Mouse (Mus musculus): ENCODE measurements around the gene Dcst1. TPM values are rescaled to one million over a fixed set of nuclear protein-coding genes. Genes with fewer than 3 reads are reported as not detected.
A peak's percentile ranks its signal among the peaks of the same experiment; 100 is the strongest.

The Dcst1 gene
- polyA plus RNA-seq, 1 experiment from 2014 or later, result 0.71 TPM

DNA sequence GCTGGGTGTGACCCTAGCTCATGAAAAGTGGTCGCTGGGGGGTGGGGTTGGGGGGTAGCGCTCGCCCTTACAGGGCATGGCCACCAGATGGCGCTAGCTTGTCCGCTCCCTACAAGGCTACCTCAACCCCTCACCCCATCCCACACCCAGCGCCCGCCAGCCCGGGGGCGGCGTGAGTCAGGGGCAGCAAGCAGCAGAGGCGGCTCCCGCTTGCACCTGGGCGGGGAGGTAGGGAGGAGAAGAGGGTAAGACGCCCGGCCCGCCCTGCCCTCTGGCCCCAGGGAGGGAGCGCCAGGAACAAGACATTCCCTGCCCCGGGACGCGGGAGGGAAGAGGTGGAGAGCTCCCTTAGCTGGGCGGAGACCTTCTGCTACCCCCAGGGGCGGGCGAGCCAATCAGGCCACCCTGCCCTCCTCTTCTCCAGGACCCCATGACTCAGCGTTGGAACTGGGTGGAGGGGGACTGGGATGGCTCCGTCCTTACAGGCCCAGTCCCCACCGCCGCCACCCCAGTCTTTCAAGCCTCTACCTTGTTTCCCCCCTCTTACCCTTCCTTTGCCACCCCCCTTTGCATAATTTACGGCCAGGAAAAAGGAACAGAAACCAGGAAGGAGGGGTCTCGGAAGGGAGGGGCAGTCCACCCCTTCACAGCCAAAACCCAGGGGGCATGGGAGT is 13.5 kb upstream of the Dcst1 start:
- peaks cover 13% of the 10 kb centered on the region for H3K4me1 ChIP-seq
- H3K27me3 ChIP-seq, result peaks cover 3% of the 10 kb centered on the region
- WGBS, result 1% methylated on average over 14 of the region's 29 CpGs
- peak overlapping the region; percentile 54 for H3K4me3 ChIP-seq
- no peaks in the 10 kb centered on the region for H3K9me3 ChIP-seq (replicated peaks)
- peak overlapping the region; percentile 69 for H3K9ac ChIP-seq
- H3K4me2 ChIP-seq (replicated peaks), result peak overlapping the region; percentile 92
- H3K36me3 ChIP-seq, result no peaks in the 10 kb centered on the region
- peak; percentile 91 for ATAC-seq (ENCODE audit: low FRiP score)
- peak overlapping the region; percentile 55; the same call in 1 of the 2 replicates for H3K27ac ChIP-seq

DNA sequence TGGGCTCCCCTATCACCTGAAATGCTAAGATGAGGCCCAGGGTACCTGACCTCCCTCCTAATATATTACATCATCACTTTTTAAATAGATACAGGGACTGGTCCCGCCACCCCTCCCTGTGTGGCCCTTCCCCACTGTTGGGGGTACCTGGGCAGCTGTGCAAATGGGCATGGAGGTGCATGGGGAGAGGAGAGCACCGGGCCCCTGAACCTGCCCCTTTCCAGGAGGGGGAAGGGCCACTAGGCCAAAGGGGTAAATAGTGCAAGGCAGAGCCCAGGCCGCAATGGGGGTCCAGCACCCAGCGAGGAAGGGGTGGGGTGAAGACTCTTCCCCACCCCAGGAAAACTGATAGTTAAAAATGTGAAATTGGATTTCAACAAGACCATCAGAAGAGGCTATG is 12.8 kb upstream of the Dcst1 start:
- ATAC-seq (ENCODE audit: low FRiP score), result no peak; the same call in 1 of the 2 replicates
- no peak overlapping the region for H3K9ac ChIP-seq
- no peaks in the 10 kb centered on the region for H3K9me3 ChIP-seq (replicated peaks)
- peaks cover 3% of the 10 kb centered on the region for H3K27me3 ChIP-seq
- H3K4me1 ChIP-seq, result peaks cover 13% of the 10 kb centered on the region
- H3K4me3 ChIP-seq, result no peak overlapping the region
- H3K27ac ChIP-seq, result no peak overlapping the region
- WGBS, result 64% methylated on average over 4 of the region's 4 CpGs
- H3K36me3 ChIP-seq, result no peaks in the 10 kb centered on the region
- H3K4me2 ChIP-seq (replicated peaks), result no peak overlapping the region

DNA sequence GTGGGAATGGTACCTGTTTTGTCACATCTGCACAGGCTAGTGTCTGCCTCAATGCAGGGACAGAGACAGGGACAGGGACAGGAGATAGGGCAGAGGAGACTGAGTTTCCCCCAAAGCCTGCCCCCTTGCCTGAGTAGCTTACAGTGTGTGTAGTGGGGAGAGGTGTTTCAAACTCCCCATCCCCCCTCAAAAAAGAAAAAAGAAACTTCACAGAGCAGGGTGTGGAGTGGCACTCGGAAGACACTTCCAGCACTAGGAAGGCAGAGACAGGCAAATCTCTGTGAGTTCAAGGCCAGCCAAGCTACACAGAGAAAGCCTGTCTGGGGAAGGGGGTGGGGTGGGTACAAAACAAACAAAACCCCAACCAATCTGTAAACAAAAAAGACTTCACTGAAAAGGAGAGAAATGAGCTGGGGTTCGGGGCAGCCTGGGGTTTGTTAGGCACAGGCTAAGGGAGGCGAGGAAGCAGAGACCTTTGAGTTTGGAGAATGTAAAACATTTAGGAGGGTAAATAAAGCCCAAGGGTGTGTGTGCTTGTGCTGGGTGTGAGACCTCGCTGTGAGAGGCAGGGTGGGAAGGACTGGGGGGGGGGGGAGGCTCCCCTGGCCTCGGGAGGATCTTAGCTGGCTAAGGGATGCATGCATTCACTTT is 8.7 kb upstream of the Dcst1 start:
- no peak overlapping the region for H3K4me3 ChIP-seq
- H3K9me3 ChIP-seq (replicated peaks), result no peaks in the 10 kb centered on the region
- H3K9ac ChIP-seq, result no peak overlapping the region
- H3K4me2 ChIP-seq (replicated peaks), result no peak overlapping the region
- peaks cover 3% of the 10 kb centered on the region for H3K27me3 ChIP-seq
- no peaks in the 10 kb centered on the region for H3K36me3 ChIP-seq
- no peak for ATAC-seq (ENCODE audit: low FRiP score)
- peaks cover 9% of the 10 kb centered on the region for H3K4me1 ChIP-seq
- 39% methylated on average over 5 of the region's 5 CpGs for WGBS
- no peak overlapping the region for H3K27ac ChIP-seq

DNA sequence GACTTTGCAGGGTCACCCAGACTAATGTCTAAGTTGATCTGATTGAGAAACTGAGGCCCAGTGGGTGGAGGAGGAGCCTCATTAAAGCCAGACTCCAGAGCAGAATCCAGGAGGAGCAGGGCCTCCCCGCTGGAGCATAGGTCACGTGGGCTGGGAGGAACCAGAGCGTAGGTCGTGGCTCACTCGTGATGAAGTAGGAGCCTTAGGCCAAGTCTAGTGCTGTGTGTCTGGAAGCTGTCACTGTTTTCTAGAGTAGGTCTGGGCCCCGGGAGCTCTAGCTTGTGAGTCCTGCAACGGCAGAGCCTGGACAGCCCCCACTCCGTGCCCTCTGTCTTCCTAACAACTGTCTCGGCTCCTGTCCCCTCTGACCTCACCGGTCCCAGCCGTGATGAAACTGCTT is 2.3 kb upstream of the Dcst1 start:
- Histone ChIP-seq H3K4me1 (no peaks in the 10 kb centered on the region), H3K4me3 (no peak overlapping the region), H3K27me3 (0 out of 2 replicates have a peak, but pooled peaks cover 6% of the 10 kb centered on the region), H3K9ac (no peak overlapping the region), H3K36me3 (no peaks in the 10 kb centered on the region), H3K4me2 (replicated peaks) (no peak overlapping the region), H3K27ac (no peak overlapping the region), H3K9me3 (replicated peaks) (no peaks in the 10 kb centered on the region)
- 67% methylated on average over 11 of the region's 11 CpGs for WGBS
- ATAC-seq (ENCODE audit: low FRiP score), result no peak

DNA sequence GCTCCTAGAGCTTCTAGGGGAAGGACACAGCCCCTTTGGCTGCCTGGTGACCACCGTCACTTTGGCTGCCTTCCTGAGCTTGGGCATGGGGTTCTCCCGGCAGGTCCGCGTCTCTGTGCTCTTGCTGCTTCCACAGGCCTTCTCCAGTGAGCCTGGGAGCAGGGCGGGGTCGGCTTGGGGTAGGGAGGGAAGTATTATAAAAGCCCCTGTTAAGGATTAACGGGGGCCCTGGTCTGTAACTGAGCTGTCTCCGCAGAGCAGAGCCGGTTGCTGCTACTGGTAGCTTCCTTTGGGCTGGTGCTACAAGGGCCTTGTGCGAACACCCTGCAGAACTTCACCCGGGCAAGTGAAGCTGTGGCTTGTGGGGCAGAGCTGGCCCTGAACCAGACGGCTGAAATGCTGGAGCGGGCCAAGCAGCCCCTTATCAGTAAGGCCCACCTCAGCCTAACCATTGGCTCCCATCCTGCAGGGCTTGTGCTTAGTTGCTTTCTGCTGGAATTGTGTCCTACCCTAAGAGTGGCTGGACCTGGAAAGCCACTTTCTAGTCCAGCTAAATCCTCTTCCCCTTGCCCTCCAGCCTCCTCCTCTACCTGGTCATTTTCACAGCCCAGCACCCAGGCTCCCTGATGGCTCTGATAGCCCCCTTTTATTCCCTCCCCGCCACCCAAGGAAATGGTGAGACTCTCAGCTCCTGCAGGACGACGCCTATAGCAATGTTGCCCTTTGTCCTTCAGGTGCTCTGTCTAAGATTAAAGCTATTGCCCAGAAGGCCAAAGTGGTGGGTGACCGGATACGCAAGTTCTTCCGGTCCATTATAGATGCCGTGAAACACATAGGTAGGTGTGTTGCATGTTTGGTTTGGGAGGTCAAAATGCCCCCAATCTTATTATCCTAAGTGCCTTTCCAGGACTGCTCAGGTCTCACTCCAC is 697 bp upstream of the Dcst1 start:
- WGBS, result 75% methylated on average over 20 of the region's 20 CpGs
- Histone ChIP-seq H3K27ac (no peak overlapping the region), H3K27me3 (0 out of 2 replicates have a peak, but pooled peaks cover 6% of the 10 kb centered on the region), H3K9me3 (replicated peaks) (no peaks in the 10 kb centered on the region), H3K9ac (no peak overlapping the region), H3K4me1 (no peaks in the 10 kb centered on the region), H3K4me2 (replicated peaks) (no peak overlapping the region), H3K36me3 (no peaks in the 10 kb centered on the region), H3K4me3 (no peak overlapping the region)
- ATAC-seq (ENCODE audit: low FRiP score), result no peak

DNA sequence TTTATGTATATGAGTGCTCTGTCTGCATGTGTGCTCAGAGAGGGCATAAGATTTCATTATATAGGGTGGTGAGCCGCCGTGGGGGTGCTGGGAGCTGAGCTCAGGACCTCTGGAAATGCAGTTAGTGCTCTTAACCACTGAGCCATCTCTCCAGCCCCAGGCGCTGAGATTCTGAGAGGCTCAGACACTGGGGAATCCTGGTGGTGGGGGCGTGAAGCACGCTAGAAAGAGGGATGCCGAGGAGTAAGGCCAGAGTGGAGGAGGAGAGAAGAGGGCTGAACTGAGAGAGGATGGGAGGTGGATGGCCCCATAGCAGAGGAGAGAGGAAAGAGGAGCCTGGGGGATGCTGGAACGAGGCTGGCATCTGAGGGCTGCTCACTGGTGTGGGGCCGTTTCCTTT is 422 bp downstream of the Dcst1 start:
- H3K9ac ChIP-seq, result no peak overlapping the region
- WGBS, result 52% methylated on average over 8 of the region's 8 CpGs
- H3K4me2 ChIP-seq (replicated peaks), result no peak overlapping the region
- no peaks in the 10 kb centered on the region for H3K4me1 ChIP-seq
- no peaks in the 10 kb centered on the region for H3K9me3 ChIP-seq (replicated peaks)
- no peak overlapping the region for H3K27ac ChIP-seq
- H3K27me3 ChIP-seq, result 0 out of 2 replicates have a peak, but pooled peaks cover 6% of the 10 kb centered on the region
- no peak overlapping the region for H3K4me3 ChIP-seq
- ATAC-seq (ENCODE audit: low FRiP score), result no peak
- H3K36me3 ChIP-seq, result no peaks in the 10 kb centered on the region

DNA sequence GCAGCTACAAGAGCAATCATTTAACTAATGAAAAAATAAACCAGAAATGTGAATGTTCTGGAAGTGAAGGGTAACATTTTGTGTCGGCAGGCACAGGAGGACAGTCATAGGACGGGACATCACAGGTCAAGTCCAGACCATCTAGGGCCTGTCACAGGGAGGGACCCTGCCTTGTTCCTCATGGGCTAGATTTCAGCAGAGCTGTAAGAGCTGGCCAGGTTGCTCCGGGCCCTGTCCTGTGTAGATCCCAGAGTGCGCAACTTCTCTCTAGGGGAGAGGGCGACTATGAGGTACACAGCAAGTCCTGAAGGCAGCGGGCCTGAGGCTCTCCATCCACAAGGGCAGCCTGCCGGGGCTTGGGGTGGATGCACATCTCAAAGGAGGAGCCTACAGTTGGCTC is 3.4 kb downstream of the Dcst1 start, which contains the start of gene Dcst2:
Gene Dcst2 (plus strand): TSS at position 301 of the 400 bp plus-strand sequence.
- no peaks in the 10 kb centered on the region for H3K4me1 ChIP-seq
- H3K36me3 ChIP-seq, result no peaks in the 10 kb centered on the region
- H3K27me3 ChIP-seq, result 0 out of 2 replicates have a peak, but pooled peaks cover 4% of the 10 kb centered on the region
- 88% methylated on average over 7 of the region's 7 CpGs for WGBS
- ATAC-seq (ENCODE audit: low FRiP score), result no peak
- H3K27ac ChIP-seq, result no peak within 1 kb of the TSS
- H3K4me3 ChIP-seq, result no peak within 1 kb of the TSS
- no peak within 1 kb of the TSS for H3K4me2 ChIP-seq (replicated peaks)
- H3K9me3 ChIP-seq (replicated peaks), result no peaks in the 10 kb centered on the region
- no peak within 1 kb of the TSS for H3K9ac ChIP-seq

DNA sequence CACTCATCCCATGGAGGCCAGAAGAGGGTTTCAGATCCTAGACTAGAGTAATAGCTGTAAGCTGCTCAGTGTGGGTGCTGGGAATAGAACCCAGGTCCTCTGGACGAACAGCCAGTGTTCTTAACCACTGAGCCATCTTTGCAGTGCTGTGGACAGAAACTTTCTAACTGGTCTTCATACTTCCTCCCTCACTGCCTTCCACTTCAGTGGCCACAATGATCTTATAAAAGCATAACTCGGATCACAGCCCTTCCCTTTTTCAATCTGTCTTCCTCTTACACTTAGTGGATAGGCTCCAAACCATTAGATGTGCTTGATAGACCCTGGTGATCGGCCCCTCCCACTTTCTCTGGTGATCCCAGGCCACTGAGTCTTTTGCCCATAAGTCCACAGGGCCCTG is 4.8 kb downstream of the Dcst1 start:
- WGBS, result 84% methylated on average over 3 of the region's 3 CpGs
- Histone ChIP-seq H3K9ac (no peak overlapping the region), H3K4me2 (replicated peaks) (no peak overlapping the region), H3K4me1 (no peaks in the 10 kb centered on the region), H3K4me3 (no peak overlapping the region), H3K27me3 (peaks cover 10% of the 10 kb centered on the region; the same call in 1 of the 2 replicates), H3K36me3 (no peaks in the 10 kb centered on the region), H3K27ac (no peak overlapping the region), H3K9me3 (replicated peaks) (no peaks in the 10 kb centered on the region)
- ATAC-seq (ENCODE audit: low FRiP score), result no peak

DNA sequence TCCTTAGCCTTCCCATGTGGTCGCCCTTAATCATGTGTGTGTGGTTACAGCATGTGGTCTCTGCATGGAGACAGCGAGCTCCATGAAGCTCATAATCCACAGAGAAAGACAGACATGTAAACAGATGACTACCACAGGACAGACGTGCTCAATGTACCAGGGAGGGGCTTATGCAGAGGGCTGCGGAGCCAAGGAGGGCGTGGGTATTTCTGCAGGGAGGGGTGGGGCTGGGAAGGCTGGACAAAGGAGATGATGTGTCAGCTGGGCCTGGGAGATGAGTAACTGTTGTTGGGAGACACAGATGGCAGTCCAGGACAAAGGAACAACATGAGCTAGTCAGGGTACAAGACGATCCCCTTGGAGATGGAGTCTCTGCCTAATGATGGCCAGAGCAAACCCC is 5.4 kb downstream of the Dcst1 start:
- no peaks in the 10 kb centered on the region for H3K36me3 ChIP-seq
- 64% methylated on average over 6 of the region's 6 CpGs for WGBS
- H3K4me3 ChIP-seq, result no peak overlapping the region
- H3K27ac ChIP-seq, result no peak overlapping the region
- no peak overlapping the region for H3K4me2 ChIP-seq (replicated peaks)
- H3K27me3 ChIP-seq, result peaks cover 10% of the 10 kb centered on the region; the same call in 1 of the 2 replicates
- H3K9ac ChIP-seq, result no peak overlapping the region
- no peak for ATAC-seq (ENCODE audit: low FRiP score)
- H3K4me1 ChIP-seq, result no peaks in the 10 kb centered on the region
- no peaks in the 10 kb centered on the region for H3K9me3 ChIP-seq (replicated peaks)

DNA sequence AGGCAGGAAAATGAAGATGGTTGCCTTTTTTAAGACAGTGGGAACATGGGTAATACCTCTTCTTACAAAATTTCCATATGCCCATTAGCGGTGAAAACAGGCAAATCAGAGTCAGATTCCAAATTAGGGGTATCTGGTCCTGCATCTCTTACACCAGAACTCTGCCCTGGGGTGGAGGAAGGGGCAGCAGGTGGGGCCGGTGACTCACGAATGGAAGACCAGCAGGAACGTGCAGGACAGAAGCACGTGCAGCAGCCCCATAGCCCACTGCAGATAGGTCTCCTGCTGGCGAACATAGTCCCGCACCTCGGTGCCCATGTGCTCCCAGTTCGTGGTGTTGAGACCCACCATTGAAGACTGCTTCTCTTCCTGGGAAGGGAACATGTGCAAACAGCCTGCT is 9.0 kb downstream of the Dcst1 start:
- no peaks in the 10 kb centered on the region for H3K9me3 ChIP-seq (replicated peaks)
- no peak overlapping the region for H3K9ac ChIP-seq
- peaks cover 23% of the 10 kb centered on the region; the same call in 1 of the 2 replicates for H3K27me3 ChIP-seq
- ATAC-seq (ENCODE audit: low FRiP score), result no peak
- 70% methylated on average over 9 of the region's 9 CpGs for WGBS
- H3K4me2 ChIP-seq (replicated peaks), result no peak overlapping the region
- H3K4me1 ChIP-seq, result no peaks in the 10 kb centered on the region
- H3K36me3 ChIP-seq, result no peaks in the 10 kb centered on the region
- no peak overlapping the region for H3K27ac ChIP-seq
- no peak overlapping the region for H3K4me3 ChIP-seq

DNA sequence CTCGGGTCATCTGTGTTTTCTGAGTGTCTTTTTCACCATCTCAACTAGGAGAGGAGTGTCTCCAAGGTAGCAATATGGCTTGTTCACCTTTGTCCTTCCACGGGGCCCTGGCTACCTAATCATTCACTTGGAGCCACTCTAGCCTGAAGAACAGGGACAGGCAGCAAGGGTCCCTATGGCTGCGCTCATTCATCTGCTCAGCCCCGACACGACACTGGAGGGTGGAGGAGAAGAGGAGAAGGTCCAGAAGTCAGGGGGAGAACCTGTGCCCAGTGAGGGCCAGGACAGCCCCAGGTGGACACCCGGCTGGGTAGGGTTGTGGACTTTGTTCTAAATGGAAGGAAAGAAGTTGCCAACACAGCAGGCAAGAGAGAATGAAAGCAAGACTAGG is 9.5 kb downstream of the Dcst1 start:
- peaks cover 3% of the 10 kb centered on the region for H3K4me1 ChIP-seq
- 80% methylated on average over 6 of the region's 6 CpGs for WGBS
- peaks cover 25% of the 10 kb centered on the region for H3K27me3 ChIP-seq
- no peak overlapping the region for H3K9ac ChIP-seq
- no peaks in the 10 kb centered on the region for H3K9me3 ChIP-seq (replicated peaks)
- no peak overlapping the region for H3K4me2 ChIP-seq (replicated peaks)
- H3K27ac ChIP-seq, result no peak overlapping the region
- H3K36me3 ChIP-seq, result no peaks in the 10 kb centered on the region
- ATAC-seq (ENCODE audit: low FRiP score), result no peak
- no peak overlapping the region for H3K4me3 ChIP-seq

Measured in hindbrain, embryonic 12.5 days (tissue).